Mouse (Mus musculus) cerebellum, adult 2 months (tissue): ENCODE measurements around the gene Cpe. TPM values are rescaled to one million over a fixed set of nuclear protein-coding genes. Genes with fewer than 3 reads are reported as not detected.
A peak's percentile ranks its signal among the peaks of the same experiment; 100 is the strongest.

Experiments used
- DNase-seq, 2 experiments: peaks; one replicate each; pipeline ENCODE4 v3.0.0; 2021
- H3K27ac ChIP-seq: fragments of 200-500 bp; 2 replicates; pipeline ENCODE4 v1.5.1; 2012; ENCODE audit warnings: low read length, control low read depth, inconsistent platforms; ENCODE audit not compliant: insufficient read depth
- H3K27me3 ChIP-seq: fragments of 200-500 bp; 2 replicates; pipeline ENCODE4 v1.6.1; 2012; ENCODE audit warnings: inconsistent platforms, mild to moderate bottlenecking, low read length, moderate library complexity; ENCODE audit not compliant: control insufficient read depth, insufficient read depth
- H3K4me1 ChIP-seq: fragments of 200-500 bp; 2 replicates; pipeline ENCODE4 v1.6.1; 2011; ENCODE audit warnings: low read length; ENCODE audit not compliant: control insufficient read depth, insufficient read depth
- H3K4me3 ChIP-seq: fragments of 200-500 bp; replicated peaks from 2 replicates; pipeline ENCODE3; 2011; ENCODE audit warnings: mild to moderate bottlenecking, low read depth, low read length, control low read depth; ENCODE audit not compliant: insufficient read depth
- CTCF ChIP-seq: fragments of 200-500 bp; IDR thresholded peaks from 2 replicates; pipeline ENCODE4 v1.5.1; 2011; ENCODE audit warnings: low read depth, mild to moderate bottlenecking, control low read depth, low read length, moderate library complexity, borderline replicate concordance; ENCODE audit not compliant: insufficient read depth
- POLR2A ChIP-seq: fragments of 200-500 bp; IDR thresholded peaks from 2 replicates; pipeline ENCODE4 v1.6.1; 2011; ENCODE audit warnings: low read length, control low read depth, borderline replicate concordance; ENCODE audit not compliant: insufficient read depth
- WGBS: fragments of 180-500 bp; shearing (Covaris S2); methylation state at CpG from one replicate; pipeline ENCODE4 v1.1.7; 2018; 5-methylcytosine and 5-hydroxymethylcytosine counted together
- polyA plus RNA-seq: library from polyadenylated mRNA; depleted of rRNA; stranded (reverse); fragments of >200 nt; gene quantifications from 2 replicates; pipeline ENCODE4 v1.2.3, GENCODE M21; 2012

Cpe gene
- polyA plus RNA-seq, 1 experiment = 722 TPM

GRCm38 (mm10) chr8:64620365-64621150 is 72.3 kb downstream of the Cpe start:
- peak in 1 of 2 experiments; percentile 41 for DNase-seq
- 0 out of 2 replicates have a peak overlapping the region, but pooled peaks have one; percentile 33 for H3K27ac ChIP-seq
- 19% methylated on average over 7 of the region's 7 CpGs for WGBS
- H3K27me3 ChIP-seq = no peaks in the 10 kb centered on the region
- no peak overlapping the region for H3K4me3 ChIP-seq
- TF ChIP-seq POLR2A = no peak
- no peak for TF ChIP-seq CTCF
- peaks cover 7% of the 10 kb centered on the region for H3K4me1 ChIP-seq

GRCm38 (mm10) chr8:64619661-64620060 is 73.2 kb downstream of the Cpe start:
- H3K27ac ChIP-seq = no peak overlapping the region
- DNase-seq = no peak
- H3K27me3 ChIP-seq = no peaks in the 10 kb centered on the region
- peaks cover 4% of the 10 kb centered on the region; the same call in 1 of the 2 replicates for H3K4me1 ChIP-seq
- 94% methylated on average over 8 of the region's 8 CpGs for WGBS
- H3K4me3 ChIP-seq = no peak overlapping the region
- no peak for TF ChIP-seq CTCF
- TF ChIP-seq POLR2A = no peak

- 48% methylated on average over 11 of the region's 11 CpGs for WGBS
- Histone ChIP-seq H3K27me3 (no peaks in the 10 kb centered on the region), H3K4me3 (no peak overlapping the region), H3K27ac (no peak overlapping the region), H3K4me1 (peaks cover 4% of the 10 kb centered on the region; the same call in 1 of the 2 replicates)
- TF ChIP-seq CTCF (peak; percentile 91), POLR2A (no peak)
- DNase-seq = peak; percentile 63 to 72
Observed at GRCm38 (mm10) chr8:64618618-64619017, 74.2 kb downstream of the Cpe start.

- no peak for TF ChIP-seq CTCF
- no peak for TF ChIP-seq POLR2A
- Histone ChIP-seq H3K27me3 (no peaks in the 10 kb centered on the region), H3K4me1 (peaks cover 4% of the 10 kb centered on the region; the same call in 1 of the 2 replicates), H3K4me3 (no peak overlapping the region), H3K27ac (no peak overlapping the region)
- 89% methylated on average over 3 of the region's 3 CpGs for WGBS
- no peak for DNase-seq
Observed at GRCm38 (mm10) chr8:64616566-64616965, 76.3 kb downstream of the Cpe start.

GRCm38 (mm10) chr8:64615459-64615858 is 77.4 kb downstream of the Cpe start:
- peaks cover under 1% of the 10 kb centered on the region; the same call in 1 of the 2 replicates for H3K4me1 ChIP-seq

GRCm38 (mm10) chr8:64613663-64614062 is 79.2 kb downstream of the Cpe start:
- DNase-seq = no peak
- no peak for TF ChIP-seq CTCF
- TF ChIP-seq POLR2A = no peak
- H3K4me1 ChIP-seq = no peaks in the 10 kb centered on the region
- H3K27me3 ChIP-seq = no peaks in the 10 kb centered on the region
- WGBS = 71% methylated on average over 5 of the region's 5 CpGs
- no peak overlapping the region for H3K4me3 ChIP-seq
- no peak overlapping the region for H3K27ac ChIP-seq

More at GRCm38 (mm10) chr8:64615459-64615858, 77.4 kb downstream of the Cpe start:
- no peak for DNase-seq
- no peak overlapping the region for H3K27ac ChIP-seq
- 84% methylated on average over 4 of the region's 4 CpGs for WGBS
- H3K4me3 ChIP-seq = no peak overlapping the region
- TF ChIP-seq POLR2A (no peak), CTCF (no peak)
- H3K27me3 ChIP-seq = no peaks in the 10 kb centered on the region

GRCm38 (mm10) chr8:64611210-64611974 is 81.5 kb downstream of the Cpe start:
- DNase-seq = no peak
- Histone ChIP-seq H3K27me3 (no peaks in the 10 kb centered on the region), H3K4me3 (no peak overlapping the region), H3K4me1 (no peaks in the 10 kb centered on the region), H3K27ac (no peak overlapping the region)
- 67% methylated on average over 11 of the region's 11 CpGs for WGBS
- no peak for TF ChIP-seq CTCF
- no peak for TF ChIP-seq POLR2A

GRCm38 (mm10) chr8:64608931-64609330 is 83.9 kb downstream of the Cpe start:
- H3K27ac ChIP-seq = no peak overlapping the region
- no peak for DNase-seq
- no peaks in the 10 kb centered on the region; the same call in 1 of the 2 replicates for H3K4me1 ChIP-seq
- no peaks in the 10 kb centered on the region for H3K27me3 ChIP-seq
- WGBS = 87% methylated on average over 16 of the region's 16 CpGs
- no peak overlapping the region for H3K4me3 ChIP-seq
- no peak for TF ChIP-seq CTCF
- no peak for TF ChIP-seq POLR2A
